ENCODE assay signal across 10 mouse cellular contexts in the genomic region with DNA sequence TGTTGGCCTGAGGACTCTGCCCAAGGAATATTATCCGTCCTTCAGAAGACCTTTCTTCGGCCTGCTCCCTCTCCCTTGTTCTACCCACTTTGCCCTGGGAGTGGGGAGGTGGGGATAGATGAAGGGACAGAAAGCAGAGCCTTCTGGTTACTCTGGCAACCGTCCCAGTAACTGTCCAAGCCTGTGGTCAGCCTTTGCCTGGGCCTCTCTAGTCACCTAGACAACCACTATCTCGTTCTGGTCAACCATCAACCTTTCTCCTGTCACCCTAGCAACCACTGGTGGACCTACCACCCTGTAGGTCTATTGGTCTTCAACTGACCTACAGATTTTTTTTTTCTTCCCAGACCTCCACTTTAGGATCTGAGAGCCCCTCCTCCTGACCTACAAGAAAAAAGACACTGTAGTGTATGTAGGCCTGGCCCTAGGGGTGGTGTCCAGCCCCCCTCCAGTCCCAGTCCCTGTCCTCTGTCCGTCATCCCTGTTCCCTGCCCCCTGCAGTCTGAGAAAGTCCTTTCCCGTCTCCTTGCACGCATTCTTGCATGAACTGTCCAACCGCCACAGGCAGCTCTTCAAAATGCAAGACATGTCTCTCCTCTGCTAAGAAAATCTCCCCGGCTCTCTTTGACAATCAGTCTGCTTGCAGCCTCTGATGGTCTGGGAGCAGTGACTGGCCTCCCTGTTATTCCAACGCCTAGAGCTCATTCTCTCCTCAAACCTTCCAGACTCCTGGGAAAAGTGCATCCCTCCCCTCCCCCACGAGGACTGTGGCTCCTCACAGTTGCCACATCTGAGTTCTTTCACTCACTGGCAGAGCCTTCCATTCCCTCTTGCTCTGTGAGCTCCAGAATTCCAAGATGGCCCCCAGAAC. TPM values are rescaled to one million over a fixed set of nuclear protein-coding genes. Genes with fewer than 3 reads are reported as not detected.
DNase-seq lines count a peak whose midpoint lies in the region; ATAC-seq lines count a peak whose summit lies in the region.
"Had no signal": no experiment of that assay in that cellular context is flagged by ENCODE, and none has a peak within 500 bp of the region (broad histone marks: within the 10 kb centered on the region; RNA-seq: fewer than 3 reads in every experiment).

No protein-coding gene starts in this region.

- H3K27ac ChIP-seq in lung, embryonic 15.5 days, result 0 out of 2 replicates have a peak overlapping the region, but pooled peaks have one; percentile 19
- peak overlapping the region; percentile 86 for H3K27ac ChIP-seq in hindbrain, embryonic 14.5 days
- H3K27ac ChIP-seq: macrophage had no signal

- no peak overlapping the region for H3K4me3 ChIP-seq in lung, embryonic 15.5 days
- no peak overlapping the region for H3K4me3 ChIP-seq in hindbrain, embryonic 14.5 days (replicated peaks; ENCODE audit: low read length)

- H3K27me3 ChIP-seq in lung, embryonic 15.5 days, result no peaks in the 10 kb centered on the region
- no peaks in the 10 kb centered on the region for H3K27me3 ChIP-seq in hindbrain, embryonic 14.5 days (ENCODE audit: control insufficient read depth, insufficient read depth, low read length)

- DNase-seq in embryo, embryonic 10 days (ENCODE audit: low spot score), result peak; percentile 29
- no peak for DNase-seq in embryo, embryonic 9.5 days (ENCODE audit: extremely low spot score)
- DNase-seq in lung, postnatal 36 days, result no peak
- peak; percentile 63 for DNase-seq in hindbrain, embryonic 14.5 days (ENCODE audit: low spot score)
- DNase-seq in retina, postnatal 1 day, result peak; percentile 75
- DNase-seq: right cerebral cortex, postnatal 25 days had no signal

- WGBS in lung, embryonic 15.5 days, result 24% methylated on average over 11 of the region's 11 CpGs
- WGBS in hindbrain, embryonic 14.5 days, result 9% methylated on average over 11 of the region's 11 CpGs

- no peaks in the 10 kb centered on the region for H3K9me3 ChIP-seq in lung, embryonic 15.5 days
- H3K9me3 ChIP-seq in hindbrain, embryonic 14.5 days (ENCODE audit: control insufficient read depth, low read length), result no peaks in the 10 kb centered on the region

- peak; percentile 52; the same call in 1 of the 2 replicates for ATAC-seq in lung, embryonic 15.5 days (ENCODE audit: borderline replicate concordance, extremely low read depth, low FRiP score, low TSS enrichment)
- ATAC-seq in hindbrain, embryonic 14.5 days (ENCODE audit: low FRiP score), result peak; percentile 80
- ATAC-seq in inflammation-experienced regulatory T-cells, adult 6 months, result no peak
- ATAC-seq in megakaryocyte, adult 5-6 weeks (ENCODE audit: poor library complexity, severe bottlenecking), result no peak

- H3K4me2 ChIP-seq in lung, embryonic 15.5 days, result no peak overlapping the region
- no peak overlapping the region for H3K4me2 ChIP-seq in hindbrain, embryonic 14.5 days (replicated peaks)

- no peak overlapping the region for H3K9ac ChIP-seq in lung, embryonic 15.5 days
- H3K9ac ChIP-seq in hindbrain, embryonic 14.5 days, result no peak overlapping the region

- H3K4me1 ChIP-seq in lung, embryonic 15.5 days, result peaks cover 12% of the 10 kb centered on the region
- H3K4me1 ChIP-seq in hindbrain, embryonic 14.5 days (replicated peaks; ENCODE audit: control insufficient read depth, insufficient read depth, low read length), result peaks cover 14% of the 10 kb centered on the region; the same call in 1 of the 2 replicates

- H3K36me3 ChIP-seq in lung, embryonic 15.5 days, result no peaks in the 10 kb centered on the region
- H3K36me3 ChIP-seq in hindbrain, embryonic 14.5 days (replicated peaks; ENCODE audit: control insufficient read depth, insufficient read depth), result no peaks in the 10 kb centered on the region

RNA-seq across cellular contexts. Expression of gene Ephx3, which starts 9.5 kb away (rescaled TPM):
- 0.11 TPM in 2 replicates for polyA plus RNA-seq in lung, embryonic 15.5 days (2015; fragmentation: Nextera tagmentation; extraction: Ambion mirVana)
- polyA plus RNA-seq in hindbrain, embryonic 14.5 days (2014; fragmentation: Nextera tagmentation; extraction: Ambion mirVana), result 0.23 TPM in 1 of 2 replicates, not detected in the other
- polyA plus RNA-seq in inflammation-experienced regulatory T-cells, adult 6 months (2017; shearing (Covaris generic)), result under 1 TPM in 2 of 3 experiments, not detected in 1; 0.15 to 0.23 TPM
- total RNA-seq in megakaryocyte, adult 5-6 weeks (2015), result 0.07 and 0.23 TPM in 2 replicates
- 0.20 TPM in 1 of 2 replicates, not detected in the other for total RNA-seq in megakaryocyte, adult 5-6 weeks (2017)
- polyA plus RNA-seq: macrophage had no signal

RNA-seq across cellular contexts. Expression of gene Notch3, which starts 13.2 kb away (rescaled TPM):
- polyA plus RNA-seq in lung, embryonic 15.5 days (2015; fragmentation: Nextera tagmentation; extraction: Ambion mirVana), result 18.2 and 19.8 TPM in 2 replicates
- 8.1 and 9.8 TPM in 2 replicates for polyA plus RNA-seq in hindbrain, embryonic 14.5 days (2014; fragmentation: Nextera tagmentation; extraction: Ambion mirVana)
- polyA plus RNA-seq in inflammation-experienced regulatory T-cells, adult 6 months (2017; shearing (Covaris generic)), result not detected
- total RNA-seq in megakaryocyte, adult 5-6 weeks (2015), result 0.18 TPM in 1 of 2 replicates, not detected in the other
- 0.04 and 0.08 TPM in 2 replicates for total RNA-seq in megakaryocyte, adult 5-6 weeks (2017)
- polyA plus RNA-seq: macrophage had no signal

Comparison
In these comparisons a context has a peak if more than half of its experiments do, and no peak if none do; other contexts are left out.
1. DNase-seq: peak in embryo, embryonic 10 days (single experiment), hindbrain, embryonic 14.5 days (single experiment) and retina, postnatal 1 day (single experiment); none in embryo, embryonic 9.5 days (single experiment) and lung, postnatal 36 days (single experiment).
2. ATAC-seq: peak in lung, embryonic 15.5 days (single experiment) and hindbrain, embryonic 14.5 days (single experiment); none in inflammation-experienced regulatory T-cells, adult 6 months (single experiment) and megakaryocyte, adult 5-6 weeks (single experiment).